Mouse (Mus musculus) layer of hippocampus, adult 2 months (tissue): ENCODE measurements at regions not wholly inside any gene's neighbourhood (a gene's known extent, or its start where the extent isn't known, plus 50 kb on each side); places are given as distances from the start of the nearest gene placed in this dataset.
A peak's percentile ranks its signal among the peaks of the same experiment; 100 is the strongest.
"Not testable (repeated sequence)": the region's sequence is repeated elsewhere in the genome, so short reads cannot be mapped to it uniquely, and the experiment has no call there.

Experiments used
- DNase-seq, 2 experiments: peaks; one replicate each; pipeline ENCODE4 v3.0.0; 2022; ENCODE audit warnings: low spot score in 2 of 2
- H3K27ac ChIP-seq: fragments of 200-600 bp; 2 replicates; pipeline ENCODE4 v1.8.1; 2022
- H3K4me3 ChIP-seq: fragments of 200-600 bp; 2 replicates; pipeline ENCODE4 v1.8.1; 2022; ENCODE audit warnings: mild to moderate bottlenecking
- CTCF ChIP-seq: fragments of 200-600 bp; conservative IDR thresholded peaks from 2 replicates; pipeline ENCODE4 v1.8.1; 2022; ENCODE audit warnings: antibody characterized with exemption, mild to moderate bottlenecking, moderate library complexity

GRCm38 (mm10) chr5:117040878-117041277, 75.0 kb downstream of the Suds3 start:
- TF ChIP-seq CTCF: no peak
- DNase-seq: no peak
- H3K4me3 ChIP-seq: no peak overlapping the region
- H3K27ac ChIP-seq: no peak overlapping the region

DNA sequence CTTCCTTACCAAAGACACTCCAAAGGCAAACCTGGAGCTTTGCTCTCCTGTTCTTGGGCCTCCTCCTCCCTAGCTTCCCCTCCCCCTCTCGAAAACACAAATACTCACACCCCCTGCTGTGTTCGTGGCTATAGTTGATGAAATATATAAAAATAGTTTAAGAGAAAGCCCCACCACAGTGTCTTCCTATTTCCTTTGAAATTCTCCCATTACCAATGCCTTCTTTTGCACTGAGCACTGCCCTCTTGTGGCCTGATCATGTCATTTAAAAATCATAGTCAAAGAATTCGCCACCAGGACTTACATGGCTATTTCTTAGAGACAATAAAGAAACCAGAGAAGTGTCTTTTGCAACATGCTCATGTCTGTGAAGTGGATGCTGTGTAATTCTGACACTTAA, 78.7 kb downstream of the Suds3 start:
- Histone ChIP-seq H3K27ac (no peak overlapping the region), H3K4me3 (no peak overlapping the region)
- peak; percentile 83 for TF ChIP-seq CTCF
- DNase-seq: peak; percentile 26 to 72

DNA sequence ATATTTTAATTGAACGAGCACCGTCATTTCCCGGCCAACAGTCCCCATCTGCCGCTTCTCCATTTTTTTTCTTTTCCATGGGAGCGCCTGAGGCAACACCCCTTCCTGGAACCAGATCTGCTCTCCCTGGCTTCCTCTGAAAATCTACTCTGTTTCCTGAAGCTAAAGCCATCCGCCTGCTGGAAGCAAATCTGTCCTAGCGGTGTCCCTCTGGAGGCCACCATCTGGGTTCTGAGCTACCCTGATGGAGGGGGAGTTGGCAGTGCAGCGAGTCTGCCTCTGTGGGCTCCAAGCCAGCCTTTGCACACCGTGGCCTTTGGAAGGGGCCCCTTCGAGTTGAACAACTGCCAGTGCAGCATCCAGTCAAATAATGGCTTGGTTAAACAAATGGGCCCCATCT, 83.8 kb downstream of the Suds3 start:
- 0 out of 2 replicates have a peak, but pooled peaks have one; percentile 10 for TF ChIP-seq CTCF
- peak; percentile 67 to 83 for DNase-seq
- Histone ChIP-seq H3K4me3 (no peak overlapping the region), H3K27ac (peak overlapping the region; percentile 64)

GRCm38 (mm10) chr5:117025689-117026383, 90.1 kb downstream of the Suds3 start:
- TF ChIP-seq CTCF: no peak
- Histone ChIP-seq H3K27ac (no peak overlapping the region), H3K4me3 (no peak overlapping the region)
- no peak for DNase-seq

DNA sequence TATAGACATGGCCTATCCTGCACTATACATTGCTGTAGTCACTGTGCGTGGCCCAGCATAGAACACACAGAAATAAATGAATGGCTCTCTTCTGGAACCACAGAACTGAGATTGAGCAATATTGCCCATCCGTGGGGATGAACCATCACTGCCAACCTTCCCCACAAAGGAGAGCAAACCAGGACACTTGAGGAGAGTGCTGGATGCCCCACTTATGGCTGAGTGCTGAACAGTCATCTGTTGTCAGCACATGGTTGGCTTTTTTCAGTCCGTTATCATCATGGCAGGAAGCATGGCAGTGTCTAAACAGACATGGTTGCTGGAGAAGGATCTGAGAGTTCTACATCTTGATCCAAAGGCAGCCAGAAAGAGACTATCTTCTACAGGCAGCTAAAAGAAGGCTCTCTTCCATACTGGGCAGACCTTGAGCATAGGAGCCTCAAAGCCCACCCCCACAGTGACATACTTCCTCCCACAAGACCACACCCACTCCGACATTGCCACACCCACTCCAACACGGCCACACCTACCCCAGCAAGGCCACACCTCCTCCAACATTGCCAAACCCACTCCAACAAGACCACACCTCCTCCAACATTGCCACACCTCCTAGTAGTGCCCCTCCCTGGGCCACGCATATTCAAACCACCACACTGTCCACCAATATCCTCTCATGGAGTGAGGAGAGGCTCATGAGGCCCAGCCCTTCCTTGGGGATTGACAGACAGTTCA, 97.3 kb downstream of the Suds3 start:
- no peak overlapping the region for H3K4me3 ChIP-seq
- TF ChIP-seq CTCF: no peak
- H3K27ac ChIP-seq: no peak overlapping the region
- DNase-seq: no peak

- H3K4me3 ChIP-seq: no peak overlapping the region
- no peak for TF ChIP-seq CTCF
- H3K27ac ChIP-seq: no peak overlapping the region
- no peak for DNase-seq
These were observed 104.8 kb downstream of the Suds3 start for GRCm38 (mm10) chr5:117011128-117011527.

DNA sequence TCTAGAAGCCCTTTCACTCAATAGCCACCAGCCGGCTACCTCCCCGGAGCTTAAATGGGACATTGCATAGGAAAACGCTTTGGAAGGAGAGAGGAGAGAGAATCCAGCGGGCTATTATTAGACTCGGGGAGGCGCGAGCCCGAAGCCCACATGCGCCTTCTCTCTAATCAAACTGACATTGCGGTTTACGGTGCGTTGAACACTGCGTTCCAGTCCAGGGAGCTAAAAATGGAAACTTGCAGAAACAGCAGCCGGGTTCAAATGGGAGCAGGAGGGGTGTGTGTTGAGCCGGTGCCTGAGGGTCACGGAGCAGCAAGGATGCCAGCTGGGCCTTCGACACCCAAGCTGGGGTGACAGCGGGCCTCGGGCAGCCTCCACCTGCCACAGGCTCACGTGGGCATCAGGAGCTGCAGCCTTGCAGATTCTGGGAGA, 115.1 kb downstream of the Suds3 start:
- no peak for TF ChIP-seq CTCF

DNA sequence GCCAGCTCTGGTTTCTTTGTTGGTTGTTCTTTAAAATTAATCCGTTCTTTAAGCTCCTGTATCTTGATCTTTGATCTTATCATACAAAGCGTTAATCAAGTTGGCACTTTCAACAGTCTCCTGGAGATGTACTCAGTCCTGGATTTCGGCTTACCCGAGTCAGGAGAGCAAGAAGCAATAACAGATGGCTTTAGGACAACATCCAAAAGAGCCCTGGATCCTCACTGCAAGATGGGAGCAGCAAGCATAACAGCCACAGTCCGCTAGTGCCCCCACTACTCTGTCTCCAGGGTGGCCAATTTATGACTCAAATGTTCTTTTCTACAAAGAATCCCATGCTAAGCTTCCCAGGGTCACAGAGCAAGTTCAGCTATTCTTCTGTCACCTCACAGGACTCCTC, 121.4 kb downstream of the Suds3 start:
- Histone ChIP-seq H3K27ac (no peak overlapping the region), H3K4me3 (no peak overlapping the region)
- no peak for TF ChIP-seq CTCF
- DNase-seq: no peak

More for the DNA sequence above, 115.1 kb downstream of the Suds3 start:
- peak; percentile 29 to 44 for DNase-seq
- Histone ChIP-seq H3K27ac (peak overlapping the region; percentile 62), H3K4me3 (peak overlapping the region; percentile 30; the same call in 1 of the 2 replicates)

GRCm38 (mm10) chr5:116993674-116994073, 122.2 kb downstream of the Suds3 start:
- Histone ChIP-seq H3K4me3 (no peak overlapping the region), H3K27ac (no peak overlapping the region)
- no peak for TF ChIP-seq CTCF
- DNase-seq: no peak

DNA sequence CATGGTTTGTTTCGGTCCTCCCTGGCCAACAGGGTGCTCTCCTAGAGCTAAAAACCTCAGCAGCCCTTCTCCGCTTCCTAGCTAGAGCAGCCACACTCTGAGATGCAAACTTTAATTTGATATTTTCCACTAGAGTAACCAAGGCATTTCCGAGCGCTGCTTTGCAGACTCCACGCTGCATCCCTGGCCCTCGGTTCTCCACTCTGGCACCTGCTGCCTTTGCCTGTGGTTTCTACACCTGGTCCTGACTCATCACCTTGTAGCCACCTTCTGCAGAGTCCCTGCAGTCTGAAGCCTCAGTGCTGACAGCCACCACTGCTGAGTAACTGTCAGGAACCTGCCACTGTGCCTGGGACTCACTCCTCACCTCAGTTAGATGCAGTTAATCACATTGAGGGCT, 124.5 kb downstream of the Suds3 start:
- no peak for DNase-seq
- no peak for TF ChIP-seq CTCF
- H3K4me3 ChIP-seq: no peak overlapping the region
- H3K27ac ChIP-seq: no peak overlapping the region

- not testable (repeated sequence) for H3K27ac ChIP-seq, DNase-seq, H3K4me3 ChIP-seq
These were observed 144.4 kb downstream of the Suds3 start for GRCm38 (mm10) chr5:116971474-116971873.

DNA sequence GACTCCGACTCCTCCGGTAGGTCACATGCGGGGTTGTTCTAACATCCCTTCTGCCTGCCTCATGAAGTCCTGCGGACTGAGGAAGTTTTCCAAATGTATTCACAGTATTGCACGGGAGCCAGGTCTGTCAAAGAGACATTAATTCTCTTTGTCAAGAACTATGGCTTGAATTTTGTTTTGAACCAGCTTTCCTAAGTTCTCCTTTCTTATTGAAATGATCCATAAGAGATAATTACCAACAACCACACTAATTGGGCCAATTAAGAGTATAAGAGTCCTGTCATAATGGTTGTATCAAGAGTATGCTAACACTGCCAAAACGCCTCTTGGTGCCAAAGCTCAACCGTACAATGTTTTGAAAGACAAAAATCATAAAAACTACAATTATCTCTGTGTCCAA, 151.7 kb downstream of the Suds3 start:
- Histone ChIP-seq H3K27ac (no peak overlapping the region), H3K4me3 (no peak overlapping the region)
- no peak for TF ChIP-seq CTCF
- no peak for DNase-seq

DNA sequence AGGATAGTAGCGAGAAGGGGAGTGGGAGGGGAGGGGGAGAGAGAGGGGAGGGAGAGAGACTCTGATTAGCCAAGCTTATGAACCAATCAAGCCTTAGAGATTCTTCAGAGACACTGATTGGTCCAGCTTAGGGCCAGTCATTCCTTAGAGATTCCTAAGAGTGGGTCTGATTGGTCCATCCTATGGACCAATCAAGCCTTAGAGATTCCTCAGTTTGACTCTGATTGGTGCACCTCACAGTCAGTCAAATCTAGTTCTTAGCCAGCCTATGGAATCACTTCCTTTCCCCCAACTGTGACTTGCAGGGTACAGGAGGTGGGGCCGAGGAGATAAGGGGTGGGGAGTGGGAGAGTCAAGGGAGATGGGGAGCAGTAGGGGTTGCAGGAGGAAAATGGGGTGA, 152.8 kb downstream of the Suds3 start:
- Histone ChIP-seq H3K4me3 (no peak overlapping the region), H3K27ac (no peak overlapping the region)
- TF ChIP-seq CTCF: no peak
- no peak for DNase-seq

- no peak overlapping the region for H3K27ac ChIP-seq
- TF ChIP-seq CTCF: no peak
- no peak for DNase-seq
- no peak overlapping the region for H3K4me3 ChIP-seq
These were observed 155.9 kb downstream of the Suds3 start for GRCm38 (mm10) chr5:116960041-116960440.
